Mouse (Mus musculus) skeletal muscle tissue, adult 2 months (tissue): ENCODE results near the gene Slc29a3.
A peak's percentile ranks its signal among the peaks of the same experiment; 100 is the strongest.
"Not testable (repeated sequence)": the region's sequence is repeated elsewhere in the genome, so short reads cannot be mapped to it uniquely, and the experiment has no call there.

Experiments used
- DNase-seq: peaks from one replicate; pipeline ENCODE4 v3.0.0-alpha.2; 2012; ENCODE audit warnings: low read depth, low spot score

Slc29a3 gene

GRCm38 (mm10) chr10:60767400-60767799, 14.8 kb upstream of the Slc29a3 start:
- DNase-seq, result no peak

- DNase-seq, result no peak
These were observed 9.5 kb upstream of the Slc29a3 start for GRCm38 (mm10) chr10:60762126-60762525.

- DNase-seq, result peak; percentile 92
These were observed 7.8 kb upstream of the Slc29a3 start for GRCm38 (mm10) chr10:60760377-60760776.

- DNase-seq, result no peak
These were observed 4.4 kb upstream of the Slc29a3 start for GRCm38 (mm10) chr10:60756992-60757391.

GRCm38 (mm10) chr10:60756146-60756545, 3.6 kb upstream of the Slc29a3 start:
- DNase-seq, result no peak

GRCm38 (mm10) chr10:60753941-60754340, 1.3 kb upstream of the Slc29a3 start:
- no peak for DNase-seq

GRCm38 (mm10) chr10:60753261-60753660, 667 bp upstream of the Slc29a3 start:
- DNase-seq, result no peak

- no peak for DNase-seq
These were observed 4.9 kb downstream of the Slc29a3 start for GRCm38 (mm10) chr10:60747667-60748212.

- no peak for DNase-seq
These were observed 6.1 kb downstream of the Slc29a3 start for GRCm38 (mm10) chr10:60746512-60746911.

- no peak for DNase-seq
These were observed 7.9 kb downstream of the Slc29a3 start for GRCm38 (mm10) chr10:60744543-60745290.

- DNase-seq, result no peak
These were observed 8.9 kb downstream of the Slc29a3 start for GRCm38 (mm10) chr10:60743681-60744080.

- DNase-seq, result no peak
These were observed 9.7 kb downstream of the Slc29a3 start for GRCm38 (mm10) chr10:60742942-60743341.

- DNase-seq, result not testable (repeated sequence)
These were observed 10.3 kb downstream of the Slc29a3 start for GRCm38 (mm10) chr10:60742296-60742695.

GRCm38 (mm10) chr10:60741435-60741834, 11.2 kb downstream of the Slc29a3 start:
- DNase-seq, result no peak

- DNase-seq, result no peak
These were observed 12.8 kb downstream of the Slc29a3 start for GRCm38 (mm10) chr10:60739619-60740363.

- peak; percentile 42 for DNase-seq
These were observed 14.5 kb downstream of the Slc29a3 start for GRCm38 (mm10) chr10:60737886-60738640.

GRCm38 (mm10) chr10:60737169-60737728, 15.3 kb downstream of the Slc29a3 start:
- DNase-seq, result no peak

GRCm38 (mm10) chr10:60735737-60736136, 16.9 kb downstream of the Slc29a3 start:
- DNase-seq, result no peak

- DNase-seq, result no peak
These were observed 19.1 kb downstream of the Slc29a3 start for GRCm38 (mm10) chr10:60733471-60733870.

- peak; percentile 25 for DNase-seq
These were observed 20.2 kb downstream of the Slc29a3 start for GRCm38 (mm10) chr10:60732397-60732861.

GRCm38 (mm10) chr10:60731742-60732141, 20.9 kb downstream of the Slc29a3 start:
- no peak for DNase-seq
